Mouse (Mus musculus) embryonic facial prominence, embryonic 14.5 days (tissue): ENCODE data around the gene Slc35c1. TPM values are rescaled to one million over a fixed set of nuclear protein-coding genes. Genes with fewer than 3 reads are reported as not detected.

Source experiments
- ATAC-seq: fragments of 200-750 bp; cut with Nextera tagmentation; 2 replicates; pipeline ENCODE4 v1.8.0; 2017; ENCODE audit warnings: low read depth, moderate number of reproducible peaks, moderate TSS enrichment
- DNase-seq: peaks from one replicate; pipeline ENCODE4 v3.0.0-alpha.2; 2015; ENCODE audit warnings: low spot score
- H3K27ac ChIP-seq: fragments of 300-500 bp; sonication (generic); replicated peaks from 2 replicates; pipeline ENCODE4 v1.5.1; 2014; ENCODE audit warnings: low read depth, mild to moderate bottlenecking, low read length, moderate library complexity
- H3K27me3 ChIP-seq: fragments of 300-500 bp; sonication (generic); replicated peaks from 2 replicates; pipeline ENCODE4 v1.6.1; 2014; ENCODE audit warnings: low read length; ENCODE audit not compliant: control insufficient read depth, insufficient read depth
- H3K36me3 ChIP-seq: fragments of 300-500 bp; sonication (generic); 2 replicates; pipeline ENCODE4 v1.6.1; 2014; ENCODE audit warnings: low read length, mixed read lengths; ENCODE audit not compliant: control insufficient read depth, insufficient read depth
- H3K4me1 ChIP-seq: fragments of 300-500 bp; sonication (generic); 2 replicates; pipeline ENCODE4 v1.6.1; 2014; ENCODE audit warnings: antibody characterized with exemption, low read length; ENCODE audit not compliant: control insufficient read depth, insufficient read depth
- H3K4me2 ChIP-seq: fragments of 300-500 bp; sonication (generic); 2 replicates; pipeline ENCODE4 v1.6.1; 2014; ENCODE audit warnings: low read depth, mild to moderate bottlenecking, low read length, moderate library complexity, mixed read lengths
- H3K4me3 ChIP-seq: fragments of 300-500 bp; sonication (generic); 2 replicates; pipeline ENCODE4 v1.5.1; 2014; ENCODE audit warnings: low read depth, mild to moderate bottlenecking, low read length
- H3K9ac ChIP-seq: fragments of 300-500 bp; sonication (generic); 2 replicates; pipeline ENCODE4 v1.6.1; 2014; ENCODE audit warnings: low read depth, mild to moderate bottlenecking, low read length, moderate library complexity, mixed read lengths
- H3K9me3 ChIP-seq: fragments of 300-500 bp; sonication (generic); 2 replicates; pipeline ENCODE4 v1.6.1; 2016; ENCODE audit warnings: low read length; ENCODE audit not compliant: control insufficient read depth
- WGBS: fragments of 180-500 bp; shearing (Covaris S2); extraction: QIAGEN DNeasy Blood & Tissue Kit; methylation state at CpG from one replicate; pipeline ENCODE4 v1.1.7; 2014; 5-methylcytosine and 5-hydroxymethylcytosine counted together
- polyA plus RNA-seq: library from polyadenylated mRNA; unstranded; fragments of >200 nt; fragmentation: Nextera tagmentation; extraction: Ambion mirVana; gene quantifications from 2 replicates; pipeline ENCODE4 v1.2.1, GENCODE M21; 2014

Slc35c1 gene
- 15.7 and 16.0 TPM in 2 replicates for polyA plus RNA-seq

- Histone ChIP-seq H3K27me3 (peaks cover 20% of the 10 kb centered on the region), H3K9me3 (no peaks in the 10 kb centered on the region), H3K36me3 (no peaks in the 10 kb centered on the region), H3K27ac (no peak within 1 kb of the TSS), H3K4me3 (peak within 1 kb of the TSS; percentile 64), H3K9ac (peak within 1 kb of the TSS; percentile 66), H3K4me2 (peak within 1 kb of the TSS; percentile 95), H3K4me1 (peaks cover 21% of the 10 kb centered on the region)
- DNase-seq (no peak), ATAC-seq (0 out of 2 replicates have a peak, but pooled peaks have one; percentile 6)
- WGBS = under 1% methylated on average over 34 of the region's 34 CpGs
These were observed at the start of gene Slc35c1 for GRCm38 (mm10) chr2:92459921-92460707. Gene Slc35c1 (minus strand): TSS chr2:92460538.

GRCm38 (mm10) chr2:92505291-92505690, 45.0 kb upstream of the Slc35c1 start:
- DNase-seq (no peak), ATAC-seq (no peak)
- WGBS = 92% methylated on average over 7 of the region's 7 CpGs
- H3K4me1 ChIP-seq = no peaks in the 10 kb centered on the region
- no peak overlapping the region for H3K27ac ChIP-seq
- H3K9ac ChIP-seq = no peak overlapping the region
- H3K4me2 ChIP-seq = no peak overlapping the region
- H3K4me3 ChIP-seq = no peak overlapping the region
- peaks cover 4% of the 10 kb centered on the region; the same call in 1 of the 2 replicates for H3K9me3 ChIP-seq
- no peaks in the 10 kb centered on the region for H3K36me3 ChIP-seq
- no peaks in the 10 kb centered on the region for H3K27me3 ChIP-seq

GRCm38 (mm10) chr2:92503421-92503820, 43.1 kb upstream of the Slc35c1 start:
- no peak for ATAC-seq
- no peak overlapping the region for H3K9ac ChIP-seq
- H3K27ac ChIP-seq = no peak overlapping the region
- WGBS = 94% methylated on average over 3 of the region's 3 CpGs
- H3K4me3 ChIP-seq = no peak overlapping the region
- H3K9me3 ChIP-seq = no peaks in the 10 kb centered on the region
- no peaks in the 10 kb centered on the region for H3K36me3 ChIP-seq
- DNase-seq = no peak
- H3K4me2 ChIP-seq = no peak overlapping the region
- H3K27me3 ChIP-seq = no peaks in the 10 kb centered on the region
- no peaks in the 10 kb centered on the region for H3K4me1 ChIP-seq

- no peak overlapping the region for H3K4me2 ChIP-seq
- H3K4me3 ChIP-seq = no peak overlapping the region
- H3K9me3 ChIP-seq = no peaks in the 10 kb centered on the region
- ATAC-seq (no peak; the same call in 1 of the 2 replicates), DNase-seq (peak; percentile 68)
- H3K27me3 ChIP-seq = no peaks in the 10 kb centered on the region
- peaks cover 5% of the 10 kb centered on the region for H3K4me1 ChIP-seq
- H3K27ac ChIP-seq = no peak overlapping the region
- H3K9ac ChIP-seq = no peak overlapping the region
- H3K36me3 ChIP-seq = no peaks in the 10 kb centered on the region
- WGBS = 81% methylated on average over 3 of the region's 3 CpGs
These were observed 39.5 kb upstream of the Slc35c1 start for GRCm38 (mm10) chr2:92499701-92500322.

- Histone ChIP-seq H3K4me3 (no peak overlapping the region), H3K36me3 (no peaks in the 10 kb centered on the region), H3K9me3 (no peaks in the 10 kb centered on the region), H3K27me3 (no peaks in the 10 kb centered on the region), H3K4me1 (peaks cover 5% of the 10 kb centered on the region), H3K27ac (no peak overlapping the region), H3K4me2 (no peak overlapping the region), H3K9ac (no peak overlapping the region)
- ATAC-seq (no peak), DNase-seq (no peak)
- 56% methylated on average over 5 of the region's 5 CpGs for WGBS
These were observed 36.8 kb upstream of the Slc35c1 start for GRCm38 (mm10) chr2:92497112-92497511.

GRCm38 (mm10) chr2:92496681-92497080, 36.3 kb upstream of the Slc35c1 start:
- Histone ChIP-seq H3K27me3 (no peaks in the 10 kb centered on the region), H3K4me1 (peaks cover 5% of the 10 kb centered on the region), H3K4me3 (no peak overlapping the region), H3K36me3 (no peaks in the 10 kb centered on the region), H3K9ac (no peak overlapping the region), H3K27ac (no peak overlapping the region), H3K4me2 (no peak overlapping the region), H3K9me3 (no peaks in the 10 kb centered on the region)
- WGBS = 14% methylated on average over 9 of the region's 10 CpGs
- DNase-seq (peak; percentile 64), ATAC-seq (no peak)

- H3K27me3 ChIP-seq = no peaks in the 10 kb centered on the region
- no peak overlapping the region for H3K4me3 ChIP-seq
- no peaks in the 10 kb centered on the region for H3K9me3 ChIP-seq
- H3K9ac ChIP-seq = no peak overlapping the region
- WGBS = 86% methylated on average over 3 of the region's 3 CpGs
- ATAC-seq = no peak
- no peak overlapping the region for H3K4me2 ChIP-seq
- no peak for DNase-seq
- H3K4me1 ChIP-seq = peaks cover 5% of the 10 kb centered on the region
- H3K36me3 ChIP-seq = no peaks in the 10 kb centered on the region
- H3K27ac ChIP-seq = no peak overlapping the region
These were observed 34.6 kb upstream of the Slc35c1 start for GRCm38 (mm10) chr2:92494956-92495355.

- Histone ChIP-seq H3K9ac (no peak overlapping the region), H3K27me3 (no peaks in the 10 kb centered on the region), H3K4me2 (no peak overlapping the region), H3K36me3 (no peaks in the 10 kb centered on the region), H3K4me3 (no peak overlapping the region), H3K4me1 (peaks cover 5% of the 10 kb centered on the region), H3K9me3 (no peaks in the 10 kb centered on the region), H3K27ac (no peak overlapping the region)
- 40% methylated on average over 8 of the region's 8 CpGs for WGBS
- no peak for DNase-seq
- ATAC-seq = no peak
These were observed 34.1 kb upstream of the Slc35c1 start for GRCm38 (mm10) chr2:92494423-92494822.
